Mouse (Mus musculus) small intestine, adult 2 months (tissue): ENCODE results near the gene Insr.

Source experiments
- CTCF ChIP-seq: fragments of 200-500 bp; IDR thresholded peaks from 2 replicates; pipeline ENCODE4 v1.5.1; 2012; ENCODE audit warnings: low read depth, mild to moderate bottlenecking, control low read depth, inconsistent platforms, low read length, moderate library complexity, mixed read lengths; ENCODE audit not compliant: insufficient replicate concordance, insufficient read length; ENCODE audit errors: extremely low read depth
- POLR2A ChIP-seq: fragments of 200-500 bp; IDR thresholded peaks from 2 replicates; pipeline ENCODE4 v1.6.1; 2012; ENCODE audit warnings: low read depth, mild to moderate bottlenecking, control low read depth, inconsistent platforms, low read length, moderate library complexity

- TF ChIP-seq CTCF (no peak), POLR2A (no peak)
Observed at GRCm38 (mm10) chr8:3204758-3205443, 74.5 kb downstream of the Insr start.
